Mouse (Mus musculus): ENCODE results near the gene Itpr2. TPM values are rescaled to one million over a fixed set of nuclear protein-coding genes. Genes with fewer than 3 reads are reported as not detected.

Gene Itpr2
- polyA plus RNA-seq, 1 experiment from 2014 or later, result 6.3 TPM

DNA sequence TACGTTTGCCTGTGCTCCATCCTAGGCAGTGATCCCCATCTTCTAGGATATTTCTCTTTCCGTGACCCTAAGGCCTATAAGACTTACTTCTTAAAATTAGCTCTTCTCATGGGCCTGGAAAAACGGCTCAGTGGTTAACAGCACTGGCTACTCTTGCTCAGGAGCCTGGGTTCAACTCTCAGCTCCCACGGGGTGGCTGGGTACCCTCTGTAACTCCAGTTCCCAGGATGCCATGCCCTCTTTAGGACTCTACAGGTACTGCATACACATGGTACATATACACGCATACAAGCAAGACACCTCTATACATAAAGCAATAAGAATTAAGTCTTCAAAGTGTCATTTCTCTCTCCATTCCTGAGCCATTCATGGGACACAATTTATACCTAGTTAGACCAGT is 228.8 kb downstream of the Itpr2 start:
- H3K9ac ChIP-seq (ENCODE audit: low read depth, low read length), result no peak overlapping the region
- no peaks in the 10 kb centered on the region for H3K9me3 ChIP-seq (ENCODE audit: control insufficient read depth)
- no peaks in the 10 kb centered on the region for H3K27me3 ChIP-seq (replicated peaks; ENCODE audit: control insufficient read depth, insufficient read depth, low read length)
- ATAC-seq, result no peak
- no peak for TF ChIP-seq CTCF (IDR thresholded peaks at IDR 0.05; ENCODE audit: low read depth)
- 92% methylated on average over 5 of the region's 5 CpGs for WGBS
- no peak overlapping the region for H3K4me3 ChIP-seq (ENCODE audit: low read depth, low read length)
- no peaks in the 10 kb centered on the region for H3K36me3 ChIP-seq (ENCODE audit: control insufficient read depth, insufficient read depth)
- no peaks in the 10 kb centered on the region for H3K4me1 ChIP-seq (replicated peaks; ENCODE audit: control insufficient read depth, insufficient read depth, low read length)
- H3K4me2 ChIP-seq (replicated peaks; ENCODE audit: low read depth), result no peak overlapping the region
- no peak overlapping the region for H3K27ac ChIP-seq (ENCODE audit: low read depth, low read length)

DNA sequence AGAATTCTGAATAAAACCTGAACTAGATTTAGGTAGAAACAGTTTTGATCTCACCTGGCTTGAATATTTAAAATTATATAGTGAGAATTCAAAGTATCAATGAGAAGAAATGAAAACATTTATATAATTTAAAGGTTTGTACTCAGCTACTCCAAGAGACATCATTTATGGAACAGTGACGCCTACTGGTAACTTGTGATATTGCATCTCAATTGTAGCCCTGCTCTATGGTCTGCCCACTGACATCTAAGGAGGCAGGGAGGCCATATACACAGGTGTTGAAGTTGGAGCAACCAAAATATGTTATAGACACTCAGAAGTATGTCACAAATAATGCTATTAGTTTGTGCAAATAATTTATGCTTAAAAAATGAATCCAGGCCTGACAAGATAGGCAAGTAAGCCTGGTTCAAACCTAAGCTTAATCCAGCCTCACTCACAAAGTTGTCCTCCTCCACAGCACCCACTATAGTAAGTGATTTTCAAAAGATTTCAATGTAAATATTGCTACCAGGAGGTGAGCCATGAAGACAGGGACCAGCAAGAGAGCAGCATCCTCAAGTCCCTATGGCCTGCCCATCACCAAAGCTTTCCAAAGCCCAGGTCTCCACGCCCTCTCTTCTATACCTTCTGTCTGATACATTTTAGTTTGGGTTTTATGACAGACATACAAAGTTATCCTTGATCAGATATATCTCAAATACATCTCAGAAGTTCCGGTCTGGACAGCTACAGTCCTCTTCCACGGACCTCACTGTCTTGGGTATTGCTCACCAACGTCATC is 229.6 kb downstream of the Itpr2 start:
- Histone ChIP-seq H3K9ac (ENCODE audit: low read depth, low read length) (no peak overlapping the region), H3K4me1 (replicated peaks; ENCODE audit: control insufficient read depth, insufficient read depth, low read length) (no peaks in the 10 kb centered on the region), H3K27ac (ENCODE audit: low read depth, low read length) (no peak overlapping the region), H3K27me3 (replicated peaks; ENCODE audit: control insufficient read depth, insufficient read depth, low read length) (no peaks in the 10 kb centered on the region), H3K36me3 (ENCODE audit: control insufficient read depth, insufficient read depth) (no peaks in the 10 kb centered on the region), H3K4me3 (ENCODE audit: low read depth, low read length) (no peak overlapping the region), H3K9me3 (ENCODE audit: control insufficient read depth) (no peaks in the 10 kb centered on the region), H3K4me2 (replicated peaks; ENCODE audit: low read depth) (no peak overlapping the region)
- peak; percentile 81 for TF ChIP-seq CTCF (IDR thresholded peaks at IDR 0.05; ENCODE audit: low read depth)
- no peak for ATAC-seq
- 78% methylated on average over 5 of the region's 5 CpGs for WGBS

DNA sequence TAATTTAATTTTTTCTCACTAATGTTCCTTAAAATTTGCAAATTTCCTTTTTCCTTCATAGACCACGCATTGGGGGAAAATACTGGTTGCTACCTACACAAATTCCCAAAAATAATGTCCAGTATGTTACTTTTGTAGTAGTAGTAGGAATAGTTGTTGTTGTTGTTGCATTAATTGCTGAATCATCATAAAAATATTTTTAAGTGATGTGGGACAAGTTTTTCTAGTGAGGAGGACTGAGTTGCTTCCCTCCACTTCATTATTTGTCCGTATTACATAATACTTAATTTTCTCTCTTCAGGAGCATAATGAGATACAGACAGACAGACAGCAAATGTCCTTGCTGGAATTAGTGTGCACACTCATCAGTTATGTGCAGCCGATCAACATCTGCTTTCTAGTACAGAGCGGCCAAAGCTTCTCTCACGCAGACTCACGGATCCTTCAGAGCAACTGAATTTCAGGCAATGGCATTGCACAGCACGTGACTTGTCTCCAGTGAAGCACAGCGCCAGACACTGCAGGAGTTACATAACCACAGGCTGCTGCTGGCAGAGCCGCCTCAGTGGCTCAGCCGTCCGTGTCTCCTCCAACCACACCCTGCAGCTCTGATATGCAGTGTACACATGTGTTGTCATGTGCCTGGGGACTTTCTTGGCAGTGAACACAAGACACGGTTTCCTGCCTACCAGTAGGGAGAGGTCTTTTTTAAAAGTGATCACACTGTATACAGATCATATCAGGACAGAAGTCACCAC is 231.1 kb downstream of the Itpr2 start:
- TF ChIP-seq CTCF (IDR thresholded peaks at IDR 0.05; ENCODE audit: low read depth), result no peak
- 37% methylated on average over 12 of the region's 12 CpGs for WGBS
- Histone ChIP-seq H3K9ac (ENCODE audit: low read depth, low read length) (no peak overlapping the region), H3K4me1 (replicated peaks; ENCODE audit: control insufficient read depth, insufficient read depth, low read length) (no peaks in the 10 kb centered on the region), H3K4me2 (replicated peaks; ENCODE audit: low read depth) (no peak overlapping the region), H3K27ac (ENCODE audit: low read depth, low read length) (0 out of 2 replicates have a peak overlapping the region, but pooled peaks have one; percentile 0), H3K9me3 (ENCODE audit: control insufficient read depth) (no peaks in the 10 kb centered on the region), H3K4me3 (ENCODE audit: low read depth, low read length) (no peak overlapping the region), H3K36me3 (ENCODE audit: control insufficient read depth, insufficient read depth) (no peaks in the 10 kb centered on the region), H3K27me3 (replicated peaks; ENCODE audit: control insufficient read depth, insufficient read depth, low read length) (no peaks in the 10 kb centered on the region)
- ATAC-seq, result peak; percentile 97

DNA sequence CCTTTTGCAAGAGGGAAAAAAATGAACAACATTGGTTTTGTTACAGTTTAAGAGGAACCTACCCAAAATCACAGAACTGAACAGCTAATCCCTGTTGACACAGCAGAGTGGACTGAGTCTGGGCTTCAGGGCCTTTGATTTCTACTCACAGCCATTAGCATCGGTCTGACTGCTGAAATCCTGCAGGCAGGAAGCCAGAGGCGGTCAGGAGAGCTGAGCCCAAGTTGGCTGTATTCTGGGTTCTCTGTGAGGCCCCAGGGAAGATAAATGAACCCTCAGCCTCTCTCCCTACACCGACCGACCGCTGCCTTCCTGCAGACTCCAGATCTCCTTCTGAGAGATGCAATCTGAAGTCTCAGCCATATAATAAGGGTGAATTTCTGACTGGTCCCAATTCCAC is 231.9 kb downstream of the Itpr2 start:
- H3K27ac ChIP-seq (ENCODE audit: low read depth, low read length), result no peak overlapping the region
- ATAC-seq, result no peak

DNA sequence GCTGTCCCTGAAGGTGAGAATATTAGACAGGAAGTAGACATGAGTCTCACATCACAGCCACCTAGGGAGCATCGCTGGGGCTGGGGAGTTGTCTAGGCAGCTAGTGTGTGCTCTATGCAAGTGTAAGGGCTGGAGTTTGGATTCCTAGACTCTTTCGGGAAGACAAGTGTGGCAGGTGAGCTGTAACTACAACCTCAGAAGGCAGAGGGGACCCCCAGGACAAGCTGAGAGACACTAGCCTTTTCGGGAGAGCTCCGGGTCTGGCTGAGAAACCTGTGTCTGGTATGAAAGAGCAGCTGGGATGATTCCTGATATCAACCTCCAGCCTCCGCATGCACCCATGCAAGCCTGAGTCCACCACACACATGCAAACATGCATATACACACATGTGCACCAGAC is 232.7 kb downstream of the Itpr2 start:
- no peak for ATAC-seq
- Histone ChIP-seq H3K9me3 (ENCODE audit: control insufficient read depth) (no peaks in the 10 kb centered on the region), H3K27ac (ENCODE audit: low read depth, low read length) (no peak overlapping the region), H3K9ac (ENCODE audit: low read depth, low read length) (no peak overlapping the region), H3K4me3 (ENCODE audit: low read depth, low read length) (no peak overlapping the region), H3K27me3 (replicated peaks; ENCODE audit: control insufficient read depth, insufficient read depth, low read length) (no peaks in the 10 kb centered on the region), H3K4me2 (replicated peaks; ENCODE audit: low read depth) (no peak overlapping the region), H3K4me1 (replicated peaks; ENCODE audit: control insufficient read depth, insufficient read depth, low read length) (no peaks in the 10 kb centered on the region), H3K36me3 (ENCODE audit: control insufficient read depth, insufficient read depth) (no peaks in the 10 kb centered on the region)
- no peak for TF ChIP-seq CTCF (IDR thresholded peaks at IDR 0.05; ENCODE audit: low read depth)
- WGBS, result 93% methylated on average over 5 of the region's 5 CpGs

More for the DNA sequence above, 231.9 kb downstream of the Itpr2 start:
- 38% methylated on average over 5 of the region's 5 CpGs for WGBS
- no peak for TF ChIP-seq CTCF (IDR thresholded peaks at IDR 0.05; ENCODE audit: low read depth)
- Histone ChIP-seq H3K36me3 (ENCODE audit: control insufficient read depth, insufficient read depth) (no peaks in the 10 kb centered on the region), H3K4me1 (replicated peaks; ENCODE audit: control insufficient read depth, insufficient read depth, low read length) (no peaks in the 10 kb centered on the region), H3K9ac (ENCODE audit: low read depth, low read length) (no peak overlapping the region), H3K9me3 (ENCODE audit: control insufficient read depth) (no peaks in the 10 kb centered on the region), H3K4me3 (ENCODE audit: low read depth, low read length) (no peak overlapping the region), H3K4me2 (replicated peaks; ENCODE audit: low read depth) (no peak overlapping the region), H3K27me3 (replicated peaks; ENCODE audit: control insufficient read depth, insufficient read depth, low read length) (no peaks in the 10 kb centered on the region)

DNA sequence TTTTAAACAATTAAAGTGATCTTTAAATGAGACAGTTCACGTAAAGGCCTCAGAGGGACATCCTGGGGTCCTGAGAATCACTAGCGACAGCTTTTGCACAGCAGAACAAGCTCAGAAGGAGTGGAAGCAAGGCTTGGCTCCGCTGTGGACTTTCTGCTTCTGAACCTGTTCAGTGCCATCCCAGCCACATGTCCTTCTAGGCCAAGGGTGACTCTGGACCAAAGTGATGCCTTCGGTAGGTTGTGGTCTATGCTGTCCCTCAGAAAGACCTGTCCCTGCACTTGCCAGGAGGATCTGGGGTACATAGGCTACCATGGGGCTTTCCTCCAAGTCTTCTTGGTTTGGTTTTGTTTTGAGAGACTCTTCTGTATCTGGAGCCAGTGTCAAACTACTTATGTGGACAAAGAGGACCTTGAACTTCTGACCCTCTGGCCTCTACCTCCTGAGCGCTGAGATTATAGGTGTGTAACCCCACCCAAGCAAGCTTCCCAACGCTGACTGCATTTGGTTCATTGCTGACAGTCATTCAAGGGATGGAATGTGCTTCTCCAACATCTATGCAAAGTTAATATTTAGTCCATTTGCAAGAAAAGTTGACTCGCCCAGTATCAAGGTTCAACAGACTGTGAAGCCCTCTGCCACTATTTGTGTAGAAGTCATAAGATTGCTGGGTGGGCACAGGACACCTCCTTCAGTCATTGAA is 241.2 kb downstream of the Itpr2 start:
- Histone ChIP-seq H3K4me1 (replicated peaks; ENCODE audit: control insufficient read depth, insufficient read depth, low read length) (no peaks in the 10 kb centered on the region; the same call in 1 of the 2 replicates), H3K4me2 (replicated peaks; ENCODE audit: low read depth) (no peak overlapping the region), H3K4me3 (ENCODE audit: low read depth, low read length) (no peak overlapping the region), H3K27me3 (replicated peaks; ENCODE audit: control insufficient read depth, insufficient read depth, low read length) (no peaks in the 10 kb centered on the region), H3K36me3 (ENCODE audit: control insufficient read depth, insufficient read depth) (no peaks in the 10 kb centered on the region), H3K9ac (ENCODE audit: low read depth, low read length) (no peak overlapping the region), H3K27ac (ENCODE audit: low read depth, low read length) (peak overlapping the region; percentile 86), H3K9me3 (ENCODE audit: control insufficient read depth) (no peaks in the 10 kb centered on the region)
- 61% methylated on average over 7 of the region's 7 CpGs for WGBS
- ATAC-seq, result peak; percentile 98
- TF ChIP-seq CTCF (IDR thresholded peaks at IDR 0.05; ENCODE audit: low read depth), result no peak

Data from intestine, postnatal 0 days (tissue).